Comparison of ENCODE assay signal across 8 mouse cellular contexts in the genomic region with DNA sequence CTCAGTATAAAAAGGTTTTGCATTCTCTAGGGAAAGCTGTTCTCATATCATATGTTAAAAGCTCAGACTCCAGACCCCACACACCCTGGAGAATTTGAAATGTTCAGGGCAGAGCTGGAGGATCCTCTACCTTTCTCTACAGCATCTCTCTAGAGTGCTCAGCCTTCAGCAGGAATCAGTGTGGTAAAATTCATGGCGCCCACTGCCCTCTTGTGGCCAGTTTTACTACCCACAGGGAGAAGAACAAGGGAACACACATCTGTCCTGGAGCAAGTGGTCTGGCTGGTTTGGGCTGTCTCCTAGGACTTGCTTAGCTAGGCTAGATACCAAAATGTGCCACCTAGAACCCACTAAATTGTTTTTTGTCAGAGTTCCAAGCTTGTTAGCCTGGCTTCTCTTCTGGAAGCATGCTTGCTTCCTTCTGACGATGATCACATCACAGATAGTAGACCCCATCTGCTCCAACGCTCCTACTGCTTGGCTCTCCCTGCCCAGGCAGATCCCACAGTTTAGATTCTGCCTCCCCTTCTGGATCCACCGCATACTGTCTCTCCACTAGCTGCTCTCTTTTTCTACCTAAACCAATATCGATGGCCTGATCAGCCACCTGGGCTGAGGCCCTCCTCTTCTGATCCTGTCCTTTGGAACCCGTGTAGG. TPM values are rescaled to one million over a fixed set of nuclear protein-coding genes. Genes with fewer than 3 reads are reported as not detected.
DNase-seq lines count a peak whose midpoint lies in the region; ATAC-seq lines count a peak whose summit lies in the region.

No protein-coding gene starts in this region.

- WGBS in limb, embryonic 10.5 days, result 71% methylated on average over 6 of the region's 6 CpGs
- 71% methylated on average over 6 of the region's 6 CpGs for WGBS in midbrain, embryonic 14.5 days

- peaks cover 30% of the 10 kb centered on the region for H3K4me1 ChIP-seq in limb, embryonic 10.5 days
- no peaks in the 10 kb centered on the region for H3K4me1 ChIP-seq in midbrain, embryonic 14.5 days (ENCODE audit: control insufficient read depth, insufficient read depth, low read length)

- no peak overlapping the region for H3K4me3 ChIP-seq in limb, embryonic 10.5 days
- no peak overlapping the region for H3K4me3 ChIP-seq in midbrain, embryonic 14.5 days (replicated peaks; ENCODE audit: low read depth, low read length)

- no peaks in the 10 kb centered on the region for H3K9me3 ChIP-seq in limb, embryonic 10.5 days (replicated peaks)
- no peaks in the 10 kb centered on the region for H3K9me3 ChIP-seq in midbrain, embryonic 14.5 days (ENCODE audit: control insufficient read depth, low read length)

- no peaks in the 10 kb centered on the region for H3K36me3 ChIP-seq in limb, embryonic 10.5 days
- H3K36me3 ChIP-seq in midbrain, embryonic 14.5 days (ENCODE audit: control insufficient read depth, insufficient read depth, low read length), result no peaks in the 10 kb centered on the region

- no peak overlapping the region for H3K9ac ChIP-seq in midbrain, embryonic 14.5 days (replicated peaks; ENCODE audit: low read length)

- peak overlapping the region; percentile 17; the same call in 1 of the 2 replicates for H3K27ac ChIP-seq in limb, embryonic 10.5 days
- no peak overlapping the region for H3K27ac ChIP-seq in midbrain, embryonic 14.5 days (replicated peaks; ENCODE audit: low read depth, low read length)

- DNase-seq in 3T3-L1 (ENCODE audit: low read depth, low spot score), result peak; percentile 96
- DNase-seq in adrenal gland, postnatal 10 days, result peak; percentile 85
- DNase-seq in embryo, embryonic 9.5 days (ENCODE audit: extremely low spot score), result peak; percentile 77
- DNase-seq in kidney, adult 18-20 months, result peak; percentile 75
- peak; percentile 84 for DNase-seq in limb, embryonic 10.5 days (ENCODE audit: low spot score)
- DNase-seq in midbrain, embryonic 14.5 days, result peak; percentile 90
- DNase-seq in spleen, adult 18-20 months, result peak; percentile 21 to 67

- ATAC-seq in granulocyte monocyte progenitor cell, adult 5-6 weeks (replicated peaks; ENCODE audit: poor library complexity, severe bottlenecking), result peak; percentile 66
- peak; percentile 79; the same call in 1 of the 2 replicates for ATAC-seq in midbrain, embryonic 14.5 days (ENCODE audit: low FRiP score, low TSS enrichment)

- no peaks in the 10 kb centered on the region for H3K27me3 ChIP-seq in limb, embryonic 10.5 days (ENCODE audit: low read depth, poor library complexity, severe bottlenecking)
- H3K27me3 ChIP-seq in midbrain, embryonic 14.5 days (ENCODE audit: control insufficient read depth, insufficient read depth, low read length), result no peaks in the 10 kb centered on the region

- H3K4me2 ChIP-seq in midbrain, embryonic 14.5 days (ENCODE audit: low read length), result no peak overlapping the region

RNA-seq across cellular contexts. Expression of a gene that starts 31.3 kb away (rescaled TPM):
- 100 to 1,000 TPM; 114 to 156 TPM for total RNA-seq in adrenal gland, postnatal 10 days (2021)
- total RNA-seq in granulocyte monocyte progenitor cell, adult 5-6 weeks (2014; fragmentation: Nextera tagmentation), result 0.95 and 15.0 TPM in 2 replicates
- 4.2 and 13.3 TPM in 2 replicates for total RNA-seq in granulocyte monocyte progenitor cell, adult 5-6 weeks (2017)
- 7.2 and 10.0 TPM in 2 replicates for polyA plus RNA-seq in limb, embryonic 10.5 days (2016; fragmentation: Nextera tagmentation; extraction: Ambion mirVana)
- polyA plus RNA-seq in midbrain, embryonic 14.5 days (2014; fragmentation: Nextera tagmentation; extraction: Ambion mirVana), result 7.7 and 8.8 TPM in 2 replicates

Comparison
In these comparisons a context has a peak if more than half of its experiments do, and no peak if none do; other contexts are left out.
1. DNase-seq: peak in every context shown above with its lines; median percentile 96 in 3T3-L1; 90 in midbrain, embryonic 14.5 days; 85 in adrenal gland, postnatal 10 days; 84 in limb, embryonic 10.5 days; 77 in embryo, embryonic 9.5 days; 75 in kidney, adult 18-20 months; 44 in spleen, adult 18-20 months.
2. RNA of a gene that starts 31.3 kb away (total RNA-seq): 114 to 156 TPM in adrenal gland, postnatal 10 days; 0.95 to 15.0 TPM in granulocyte monocyte progenitor cell, adult 5-6 weeks; every median in the first group is over 4 times any median in the second.